Mouse (Mus musculus) testis, adult 2 months (tissue): ENCODE data around the gene Ncl. TPM values are rescaled to one million over a fixed set of nuclear protein-coding genes. Genes with fewer than 3 reads are reported as not detected.

Experiments
- H3K27ac ChIP-seq: fragments of 200-500 bp; 2 replicates; pipeline ENCODE4 v1.5.1; 2012; ENCODE audit warnings: low read depth, low read length; ENCODE audit not compliant: control insufficient read depth, insufficient read depth
- H3K27me3 ChIP-seq: fragments of 200-500 bp; 2 replicates; pipeline ENCODE4 v1.6.1; 2012; ENCODE audit warnings: mild to moderate bottlenecking, low read length, moderate library complexity; ENCODE audit not compliant: control insufficient read depth, insufficient read depth
- H3K36me3 ChIP-seq: fragments of 200-500 bp; 2 replicates; pipeline ENCODE4 v1.6.1; 2012; ENCODE audit warnings: mild to moderate bottlenecking, low read length; ENCODE audit not compliant: control insufficient read depth, insufficient read depth
- H3K4me1 ChIP-seq: fragments of 200-500 bp; 2 replicates; pipeline ENCODE4 v1.6.1; 2012; ENCODE audit warnings: low read length; ENCODE audit not compliant: control insufficient read depth, insufficient read depth
- H3K4me3 ChIP-seq: fragments of 200-500 bp; 2 replicates; pipeline ENCODE4 v1.5.1; 2012; ENCODE audit warnings: low read depth, mild to moderate bottlenecking, low read length, moderate library complexity, mixed read lengths; ENCODE audit not compliant: control insufficient read depth
- CTCF ChIP-seq: fragments of 200-500 bp; IDR thresholded peaks from 2 replicates; pipeline ENCODE4 v1.5.1; 2012; ENCODE audit warnings: low read depth, mild to moderate bottlenecking, inconsistent platforms, low read length, moderate library complexity; ENCODE audit not compliant: control insufficient read depth, insufficient read depth, insufficient replicate concordance
- POLR2A ChIP-seq: fragments of 200-500 bp; IDR thresholded peaks from 2 replicates; pipeline ENCODE4 v1.6.1; 2012; ENCODE audit warnings: low read depth, mild to moderate bottlenecking, inconsistent platforms, low read length, moderate library complexity; ENCODE audit not compliant: control insufficient read depth
- polyA plus RNA-seq: library from polyadenylated mRNA; depleted of rRNA; stranded (reverse); fragments of >200 nt; gene quantifications from 2 replicates; pipeline ENCODE4 v1.2.3, GENCODE M21; 2012

The Ncl gene
- polyA plus RNA-seq, 1 experiment: 5.7 TPM

DNA sequence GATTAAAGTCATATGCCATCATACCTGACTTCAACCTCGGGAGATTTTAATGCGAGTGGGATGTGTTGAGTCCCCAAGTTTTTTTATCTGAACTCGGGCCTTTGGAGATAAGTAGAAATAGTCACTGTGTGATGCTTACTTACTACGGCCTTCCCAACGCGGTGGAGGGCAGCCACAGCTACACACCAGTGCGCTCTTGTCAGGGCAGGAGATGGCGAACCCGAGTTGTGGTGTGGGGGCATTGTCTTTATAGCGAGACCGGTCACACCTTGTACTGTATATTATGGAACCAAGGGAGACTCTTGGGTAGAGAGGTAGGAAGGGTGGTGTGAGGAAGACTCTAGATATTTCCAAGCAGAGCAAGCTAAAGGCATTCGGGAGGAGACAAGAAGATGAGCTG, 1.2 kb upstream of the Ncl start:
- peaks cover 6% of the 10 kb centered on the region for H3K4me1 ChIP-seq
- no peaks in the 10 kb centered on the region for H3K36me3 ChIP-seq
- no peaks in the 10 kb centered on the region for H3K27me3 ChIP-seq
- peak overlapping the region; percentile 96 for H3K4me3 ChIP-seq
- H3K27ac ChIP-seq: peak overlapping the region; percentile 86
- TF ChIP-seq CTCF: no peak
- TF ChIP-seq POLR2A: no peak

DNA sequence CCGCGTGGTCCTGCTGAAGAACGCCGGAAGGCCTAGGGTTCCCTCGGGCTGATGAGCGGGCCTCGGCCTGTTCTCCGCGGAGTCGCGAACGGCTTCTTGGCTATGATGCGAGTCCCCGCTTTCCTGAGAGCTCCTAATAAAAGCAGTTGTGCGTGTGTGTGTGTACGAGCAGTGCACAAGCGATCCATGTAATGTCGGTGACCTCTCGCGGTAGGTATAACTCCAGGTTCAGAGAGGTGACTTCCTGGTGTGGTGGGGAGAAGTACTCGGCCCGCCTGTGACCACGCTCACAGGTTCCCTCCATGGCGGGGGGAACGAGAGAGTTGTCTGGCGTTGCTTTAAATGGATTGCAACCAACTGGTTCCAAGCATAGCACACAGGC, 589 bp upstream of the Ncl start:
- H3K27ac ChIP-seq: peak overlapping the region; percentile 86
- H3K4me3 ChIP-seq: peak overlapping the region; percentile 96
- H3K36me3 ChIP-seq: no peaks in the 10 kb centered on the region
- H3K4me1 ChIP-seq: peaks cover 6% of the 10 kb centered on the region
- TF ChIP-seq POLR2A: no peak; the same call in 1 of the 2 replicates
- no peak for TF ChIP-seq CTCF
- H3K27me3 ChIP-seq: no peaks in the 10 kb centered on the region

DNA sequence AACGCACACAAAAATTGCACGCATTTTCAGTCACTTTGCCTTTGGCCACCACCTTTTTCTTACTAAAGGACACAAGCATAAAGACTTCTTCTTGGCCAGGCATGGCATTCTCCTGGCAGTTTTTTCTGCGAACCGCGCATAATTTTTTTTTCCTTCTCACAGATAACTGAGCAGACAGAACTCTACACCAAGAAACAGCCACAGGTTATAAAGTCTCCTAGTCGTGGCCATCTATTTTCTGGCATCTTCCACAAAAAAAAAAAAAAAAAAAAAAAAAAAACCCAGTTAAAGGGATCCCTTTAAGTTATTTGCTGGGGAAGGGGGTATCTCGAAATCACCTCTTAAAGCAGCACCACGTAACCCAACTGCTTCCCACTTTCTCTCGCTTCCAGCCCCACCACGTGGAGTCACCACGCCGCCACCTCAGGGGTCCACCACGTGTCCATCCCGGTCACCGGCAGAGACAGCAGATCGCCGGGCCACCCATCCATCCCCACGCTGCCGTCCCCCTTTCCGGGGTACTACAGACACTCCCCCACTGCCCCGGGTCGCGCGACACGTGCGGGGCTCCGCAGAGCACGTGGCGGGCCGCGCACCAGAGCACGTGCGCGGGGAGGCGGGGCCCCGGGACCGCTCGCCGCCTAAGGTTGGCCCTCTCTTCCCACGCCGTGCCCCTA, 833 bp downstream of the Ncl start:
- peak overlapping the region; percentile 98 for H3K27ac ChIP-seq
- H3K4me1 ChIP-seq: peaks cover 6% of the 10 kb centered on the region
- H3K36me3 ChIP-seq: no peaks in the 10 kb centered on the region; the same call in 1 of the 2 replicates
- peak overlapping the region; percentile 96 for H3K4me3 ChIP-seq
- TF ChIP-seq CTCF: no peak
- no peaks in the 10 kb centered on the region for H3K27me3 ChIP-seq

DNA sequence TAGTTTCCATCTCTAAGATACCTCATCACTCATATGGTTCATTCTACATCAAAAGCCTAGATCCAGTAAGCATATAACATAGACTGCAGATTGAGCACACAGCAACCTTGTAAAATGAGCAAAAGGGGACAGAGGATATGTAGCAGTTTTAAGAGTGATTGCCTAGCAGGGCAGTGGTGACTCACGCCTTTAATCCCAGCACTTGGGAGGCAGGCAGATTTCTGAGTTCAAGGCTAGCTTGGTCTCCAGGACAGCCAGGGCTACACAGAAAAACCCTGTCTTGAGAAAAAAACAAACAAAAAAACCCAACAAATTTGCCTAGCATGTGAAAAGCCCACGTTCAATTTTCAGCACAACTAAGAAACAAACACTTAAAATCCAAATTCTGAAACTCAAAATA, 5.0 kb downstream of the Ncl start:
- Histone ChIP-seq H3K36me3 (peaks cover 1% of the 10 kb centered on the region; the same call in 1 of the 2 replicates), H3K4me1 (peaks cover 2% of the 10 kb centered on the region; the same call in 1 of the 2 replicates), H3K27ac (no peak overlapping the region), H3K27me3 (no peaks in the 10 kb centered on the region), H3K4me3 (no peak overlapping the region)
- TF ChIP-seq POLR2A (no peak), CTCF (no peak)

DNA sequence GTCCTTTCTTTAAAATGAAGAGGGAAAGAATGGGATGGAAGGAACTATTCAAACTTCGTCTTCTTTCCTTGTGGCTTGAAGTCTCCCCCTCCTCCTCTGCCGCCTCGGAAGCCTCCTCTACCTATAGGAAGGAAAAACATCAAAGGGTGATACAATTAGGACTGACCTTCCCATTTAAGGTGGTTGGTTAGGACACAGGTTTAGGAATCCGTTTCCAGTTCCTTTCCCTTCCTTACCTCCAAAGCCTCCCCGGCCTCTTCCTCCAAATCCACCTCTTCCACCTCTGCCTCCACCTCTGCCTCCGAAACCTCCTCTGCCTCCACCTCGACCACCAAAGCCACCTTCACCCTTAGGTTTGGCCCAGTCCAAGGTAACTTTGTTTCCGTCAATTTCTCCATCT, 8.6 kb downstream of the Ncl start:
- TF ChIP-seq CTCF (no peak), POLR2A (no peak)
- no peaks in the 10 kb centered on the region for H3K4me1 ChIP-seq
- no peaks in the 10 kb centered on the region for H3K27me3 ChIP-seq
- H3K27ac ChIP-seq: no peak overlapping the region
- no peak overlapping the region for H3K4me3 ChIP-seq
- peaks cover 1% of the 10 kb centered on the region; the same call in 1 of the 2 replicates for H3K36me3 ChIP-seq

DNA sequence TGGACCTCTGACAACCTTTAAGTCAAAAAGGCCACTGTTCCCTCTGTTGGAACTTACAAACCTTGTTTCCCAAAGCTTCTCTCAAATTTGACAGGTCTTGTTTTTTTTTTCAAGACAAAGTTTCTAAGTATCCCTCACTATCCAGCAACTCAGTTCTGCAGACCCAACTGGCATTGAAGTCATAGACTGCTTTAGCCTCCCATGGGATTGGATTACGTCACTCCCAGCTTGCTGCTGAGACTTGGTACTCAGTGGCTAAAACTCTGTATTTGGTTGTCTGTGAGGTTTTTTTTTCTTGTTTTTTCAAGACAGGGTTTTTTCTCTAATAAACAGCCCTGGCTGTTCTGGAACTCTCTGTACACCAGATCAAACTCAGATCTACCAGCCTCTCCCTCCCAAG, 9.5 kb downstream of the Ncl start:
- Histone ChIP-seq H3K4me1 (no peaks in the 10 kb centered on the region), H3K27me3 (no peaks in the 10 kb centered on the region), H3K36me3 (peaks cover 1% of the 10 kb centered on the region; the same call in 1 of the 2 replicates), H3K27ac (no peak overlapping the region), H3K4me3 (no peak overlapping the region)
- TF ChIP-seq POLR2A (no peak), CTCF (no peak)

DNA sequence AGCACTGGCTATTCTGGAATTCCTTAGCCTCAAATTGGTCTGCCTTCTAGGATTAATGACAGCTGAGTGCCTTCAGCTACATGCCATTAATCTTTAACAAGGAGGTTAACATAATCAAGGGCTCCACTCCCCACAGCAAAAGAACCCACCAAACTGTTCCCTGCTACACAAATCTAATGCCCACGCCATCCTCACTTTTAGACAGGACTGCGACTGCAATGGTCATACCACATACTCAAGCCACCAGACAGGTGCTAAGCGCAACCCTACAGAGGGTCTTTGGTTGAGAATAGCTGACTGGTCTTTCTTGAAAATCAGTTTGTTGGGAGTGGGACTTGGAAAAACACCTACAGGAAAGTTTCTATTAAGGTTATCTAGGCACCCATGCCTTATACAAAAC, 10.0 kb downstream of the Ncl start:
- TF ChIP-seq CTCF: no peak
- no peak for TF ChIP-seq POLR2A
- no peaks in the 10 kb centered on the region for H3K27me3 ChIP-seq
- H3K4me3 ChIP-seq: no peak overlapping the region
- peaks cover 1% of the 10 kb centered on the region; the same call in 1 of the 2 replicates for H3K36me3 ChIP-seq
- H3K27ac ChIP-seq: no peak overlapping the region
- H3K4me1 ChIP-seq: no peaks in the 10 kb centered on the region

DNA sequence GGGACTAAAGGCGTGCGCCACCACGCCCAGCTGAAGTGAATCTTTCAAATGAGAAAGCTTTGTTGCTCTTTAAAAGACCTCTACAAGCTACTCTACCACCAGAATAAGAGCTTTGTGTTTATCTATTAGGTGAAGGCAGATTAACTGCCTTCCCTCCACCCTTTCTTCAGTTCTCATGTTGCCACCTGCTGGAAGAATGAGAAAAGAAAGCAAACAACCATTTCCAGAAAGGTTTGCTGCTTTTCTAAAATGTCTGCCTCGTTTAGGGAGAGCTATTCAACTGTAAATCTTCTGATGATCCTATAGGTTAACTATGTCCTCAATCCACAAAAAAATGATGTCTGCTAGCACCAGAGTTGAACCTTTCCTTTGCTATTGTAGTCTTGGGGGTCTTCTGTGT, 10.4 kb downstream of the Ncl start:
- H3K27ac ChIP-seq: no peak overlapping the region
- TF ChIP-seq POLR2A: no peak
- H3K4me3 ChIP-seq: no peak overlapping the region
- no peaks in the 10 kb centered on the region for H3K27me3 ChIP-seq
- no peaks in the 10 kb centered on the region for H3K4me1 ChIP-seq
- peaks cover 1% of the 10 kb centered on the region; the same call in 1 of the 2 replicates for H3K36me3 ChIP-seq
